Mouse (Mus musculus): ENCODE measurements at regions not wholly inside any gene's neighbourhood (a gene's known extent, or its start where the extent isn't known, plus 50 kb on each side); places are given as distances from the start of the nearest gene placed in this dataset.

DNA sequence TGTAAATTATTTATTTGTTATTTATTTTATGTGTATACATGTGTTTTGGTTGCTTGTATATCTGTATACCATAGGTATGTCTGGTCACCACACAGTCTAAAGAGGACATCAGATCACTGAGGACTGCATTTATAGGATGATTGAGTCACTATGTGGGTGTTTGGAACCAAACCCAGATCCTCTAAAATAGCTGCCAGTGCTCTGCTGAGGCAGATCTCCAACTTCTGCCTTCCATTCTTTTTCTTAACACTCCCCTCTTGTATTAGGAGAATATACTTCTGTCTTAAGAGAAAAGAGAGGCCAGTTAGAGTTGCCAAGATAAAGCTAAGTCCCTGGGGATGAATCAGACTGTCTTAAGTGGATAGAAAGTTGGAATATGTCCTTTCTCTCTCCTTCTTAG is 424.2 kb downstream of the Cntn6 start:
- DNase-seq (ENCODE audit: low read depth, low spot score) = peak; percentile 77

DNA sequence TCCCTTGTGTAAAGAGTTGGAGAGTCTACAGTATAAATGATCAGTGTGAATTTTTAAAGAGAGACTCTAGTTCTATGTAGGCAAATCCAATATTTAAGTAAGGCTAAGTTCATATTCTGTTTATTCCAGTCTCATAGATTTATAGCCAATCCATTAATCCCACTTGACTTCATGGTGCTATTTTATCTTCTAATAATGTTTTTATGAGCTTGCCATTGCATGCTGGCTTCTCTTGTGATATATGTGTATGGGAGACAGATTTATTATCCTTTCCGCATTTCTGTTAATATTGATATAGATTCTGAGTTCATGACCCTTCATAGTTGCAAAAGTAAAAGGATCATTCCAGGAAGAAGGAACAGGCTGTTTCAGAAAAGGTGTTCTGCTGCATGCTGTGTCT is 430.0 kb downstream of the Cntn6 start:
- DNase-seq (ENCODE audit: low read depth, low spot score) = no peak

DNA sequence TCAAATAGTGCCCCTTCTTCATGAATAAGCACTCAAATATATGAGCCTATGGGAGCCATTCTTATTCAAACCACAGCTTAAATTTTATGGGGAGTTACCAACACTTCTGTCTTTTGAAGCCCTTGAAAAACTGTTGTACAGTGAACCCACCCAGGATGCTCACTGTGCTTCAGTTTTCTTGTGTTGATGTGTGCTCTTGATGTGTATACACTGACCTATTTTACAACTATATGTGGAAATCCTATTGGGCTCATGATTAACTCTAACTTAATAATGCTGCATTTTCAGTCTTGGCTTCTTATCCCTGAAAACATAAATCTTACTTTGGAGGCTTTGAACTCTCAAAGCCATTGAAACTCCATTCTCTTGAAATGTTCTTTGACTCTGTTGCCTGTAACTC is 433.5 kb downstream of the Cntn6 start:
- no peak for DNase-seq (ENCODE audit: low read depth, low spot score)

DNA sequence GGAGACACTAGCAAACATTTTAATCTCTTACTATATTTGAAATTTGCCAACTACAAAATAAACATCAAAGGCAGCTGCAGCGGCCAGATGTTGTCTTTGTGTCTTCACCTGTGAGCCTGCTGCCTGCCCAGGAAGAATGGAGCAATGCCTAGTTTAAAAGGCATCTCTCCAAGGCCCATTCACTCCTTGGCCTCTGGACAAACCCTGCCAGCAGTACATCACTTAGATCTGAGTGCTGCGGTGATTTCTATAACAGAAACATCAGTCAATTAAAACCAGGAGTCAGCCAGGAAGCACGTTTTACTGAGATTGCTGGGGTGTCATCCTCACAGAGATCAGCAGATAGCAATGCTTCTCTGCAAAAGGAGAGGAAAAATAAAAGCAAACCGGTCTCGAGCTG is 437.7 kb downstream of the Cntn6 start:
- DNase-seq (ENCODE audit: low read depth, low spot score) = no peak

DNA sequence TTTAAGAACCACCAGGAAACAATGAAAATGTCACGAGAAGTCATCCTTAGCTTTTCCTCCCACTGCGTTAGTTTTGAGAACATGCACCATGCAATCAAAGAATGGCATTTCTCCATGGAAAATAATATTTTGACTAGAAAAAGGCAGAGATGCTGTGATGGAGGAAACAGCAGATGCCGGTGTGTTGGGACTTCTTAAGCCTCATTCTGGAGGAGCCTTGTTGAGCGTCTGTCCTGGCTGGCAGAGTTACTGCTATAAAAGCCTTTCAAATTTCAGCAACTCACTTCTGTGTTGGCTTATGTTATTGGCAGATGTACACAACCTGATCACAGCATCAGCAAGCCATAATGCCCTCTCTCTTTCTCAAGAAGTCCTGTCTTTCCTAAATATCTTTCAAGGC is 439.6 kb downstream of the Cntn6 start:
- DNase-seq (ENCODE audit: low read depth, low spot score) = no peak

DNA sequence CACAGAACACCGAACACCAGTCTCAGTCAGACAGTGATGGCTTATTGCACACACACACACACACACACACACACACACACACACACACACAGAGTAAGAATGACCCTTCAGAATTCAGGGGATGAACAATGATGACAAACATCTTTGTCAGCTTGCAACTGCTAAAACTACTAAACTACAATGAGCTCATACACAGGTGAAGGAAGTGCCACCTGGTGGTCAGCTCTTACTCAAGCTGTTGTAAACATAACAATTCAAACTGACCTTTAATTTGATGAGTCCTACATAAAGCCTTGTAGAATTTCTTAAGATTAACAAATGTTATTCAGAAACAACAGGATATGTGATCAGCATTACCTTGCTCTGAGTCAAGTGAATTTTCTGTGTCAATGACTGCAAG is 446.5 kb downstream of the Cntn6 start:
- DNase-seq (ENCODE audit: low read depth, low spot score) = peak; percentile 52

DNA sequence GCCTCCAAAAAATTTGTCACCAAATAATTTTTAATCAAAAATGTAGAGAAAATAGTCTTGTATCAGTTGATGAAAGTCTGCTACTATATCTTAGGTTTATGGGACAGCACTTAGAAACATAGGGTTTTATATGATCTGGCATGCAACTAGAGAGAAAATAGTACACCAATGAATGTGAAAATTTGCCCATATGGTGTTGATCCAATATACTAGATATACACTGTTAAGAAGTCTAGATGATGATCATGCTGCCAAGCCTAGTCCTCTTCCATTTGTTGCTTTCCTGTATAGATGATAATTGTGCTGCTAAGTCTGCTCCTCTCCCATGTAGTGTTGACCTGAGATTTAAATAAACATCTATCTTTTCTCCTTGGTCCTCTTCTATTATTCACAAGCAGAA is 481.9 kb downstream of the Cntn6 start:
- no peak for DNase-seq (ENCODE audit: low read depth, low spot score)

DNA sequence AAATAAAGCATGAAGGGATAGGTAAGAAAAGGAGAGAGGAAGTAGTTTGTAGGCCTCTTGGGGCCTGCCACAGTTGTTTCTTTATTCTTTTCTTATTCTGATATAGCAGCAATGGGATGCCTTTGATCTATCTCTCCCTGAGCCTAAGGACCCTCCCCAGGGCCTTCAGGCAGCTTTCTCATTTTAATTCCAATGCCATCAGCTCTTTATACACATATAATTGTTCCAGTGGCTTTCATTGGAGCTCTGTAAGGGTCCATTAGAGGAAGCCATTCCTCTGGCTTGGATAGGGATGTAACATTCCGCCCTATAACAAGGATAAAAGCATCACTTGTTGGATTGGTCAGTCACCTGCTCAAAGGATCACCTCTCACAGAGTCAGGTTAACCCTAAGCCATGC is 491.6 kb downstream of the Cntn6 start:
- DNase-seq (ENCODE audit: low read depth, low spot score) = no peak

DNA sequence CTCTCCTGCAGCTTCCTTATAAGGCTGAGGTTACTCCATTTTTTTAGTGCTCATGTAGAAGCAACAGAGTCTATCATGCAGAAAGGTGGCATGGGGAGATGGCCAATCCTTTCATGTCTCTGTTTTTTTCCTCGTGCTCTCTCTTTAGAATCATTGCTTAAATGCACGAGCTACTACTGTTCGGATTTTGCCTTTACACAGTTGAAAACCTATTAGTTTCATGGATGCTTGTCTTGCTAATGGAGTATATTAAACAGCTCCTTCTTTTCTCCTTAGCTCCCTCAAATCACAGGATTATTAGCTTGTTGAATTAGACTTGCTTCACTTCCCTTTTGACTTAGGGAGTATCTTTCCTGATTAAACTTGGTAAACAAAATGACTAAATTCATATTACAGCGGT is 497.3 kb downstream of the Cntn6 start:
- no peak for DNase-seq (ENCODE audit: low read depth, low spot score)

DNA sequence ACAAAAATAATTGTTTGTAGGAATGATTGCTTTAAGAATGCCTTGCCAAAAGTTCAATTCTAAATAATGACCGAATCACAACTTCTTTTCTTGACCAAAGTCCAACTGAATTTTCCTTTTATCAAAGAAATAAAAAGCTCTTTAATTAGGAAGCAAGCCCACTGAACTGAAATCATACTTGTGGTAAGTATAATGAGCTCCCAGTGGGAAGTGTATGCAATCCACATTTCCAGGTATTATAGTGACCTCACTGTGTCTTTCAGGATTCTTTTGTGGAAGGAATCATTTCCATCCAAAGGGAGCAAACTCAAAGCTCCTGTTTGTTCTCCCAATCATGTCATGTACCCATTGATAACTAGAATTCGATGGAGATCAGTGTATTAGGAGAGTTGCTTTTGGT is 497.8 kb downstream of the Cntn6 start:
- no peak for DNase-seq (ENCODE audit: low read depth, low spot score)

DNA sequence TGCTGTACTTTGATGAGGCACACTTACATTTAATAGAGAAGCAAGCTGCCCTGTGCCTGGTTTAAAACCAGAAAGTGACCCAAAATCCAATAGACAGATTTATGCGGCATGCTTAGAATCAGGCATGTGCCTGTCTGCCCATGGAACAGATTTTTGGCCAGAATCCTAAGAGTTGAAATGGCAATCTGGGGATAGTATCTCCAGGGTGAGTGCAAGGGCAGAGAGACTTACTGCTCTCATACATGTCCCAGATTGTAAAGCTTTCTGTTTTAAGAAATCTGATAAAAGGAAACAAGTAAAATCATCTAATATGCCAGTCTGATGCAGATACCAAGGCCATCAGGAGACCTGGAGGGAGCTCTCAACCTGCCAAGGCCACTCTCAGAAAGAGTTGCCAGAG is 507.0 kb downstream of the Cntn6 start:
- DNase-seq (ENCODE audit: low read depth, low spot score) = peak; percentile 45

DNA sequence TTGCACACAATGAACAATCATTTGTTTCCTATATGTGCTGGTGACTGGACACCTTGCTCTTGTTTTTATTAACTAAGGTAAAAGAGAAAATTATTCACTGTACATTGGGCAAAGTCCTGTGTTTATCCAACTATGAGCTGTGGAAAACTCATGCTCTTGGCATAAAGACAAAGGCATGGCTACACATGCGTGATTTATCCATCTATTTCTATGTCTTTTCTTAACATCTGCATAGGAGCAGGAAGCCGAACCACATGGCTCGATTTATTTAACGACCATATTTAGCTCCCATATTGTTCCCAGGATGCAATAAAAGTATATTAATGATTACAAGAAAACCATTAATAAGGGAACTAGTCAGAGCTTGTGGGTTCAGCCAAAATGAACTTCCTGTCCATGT is 528.1 kb downstream of the Cntn6 start:
- no peak for DNase-seq (ENCODE audit: low read depth, low spot score)

DNA sequence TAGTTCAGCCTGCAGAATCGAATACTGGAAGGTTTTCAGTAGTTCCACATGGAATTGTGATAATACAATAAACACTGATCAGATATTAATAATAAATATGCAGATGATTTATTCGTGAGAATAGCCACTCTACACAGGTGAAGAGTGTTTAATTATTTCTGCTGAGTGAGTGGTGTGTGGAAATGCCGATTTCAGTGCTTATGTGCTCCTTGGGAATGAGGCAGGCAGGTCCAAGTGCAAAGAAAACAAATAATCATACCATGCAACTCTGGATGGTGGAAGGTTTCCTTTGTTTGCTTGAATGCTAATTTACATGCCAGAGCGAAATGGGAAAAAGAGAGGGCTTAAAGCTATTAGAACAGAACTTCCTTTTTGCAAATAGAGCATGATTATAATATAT is 528.6 kb downstream of the Cntn6 start:
- DNase-seq (ENCODE audit: low read depth, low spot score) = no peak

DNA sequence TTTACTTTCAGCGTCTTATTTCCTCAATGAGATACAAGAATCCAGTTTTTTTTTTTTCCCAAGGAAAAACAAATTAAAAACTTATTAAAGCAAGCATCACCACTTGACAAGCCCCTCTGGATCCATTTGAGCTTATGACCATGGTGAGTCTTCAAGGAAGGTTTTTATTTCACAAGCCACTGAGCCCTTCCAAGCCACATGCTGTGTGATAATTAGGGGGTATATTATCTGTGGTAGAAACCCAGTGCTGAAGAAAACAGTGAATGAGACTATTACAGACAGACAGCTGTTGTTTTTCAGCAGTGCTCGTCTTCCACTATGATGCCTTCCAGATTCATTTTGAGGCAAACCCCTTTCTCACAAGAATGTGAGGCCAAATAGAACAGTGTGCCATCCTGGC is 573.6 kb downstream of the Cntn6 start:
- no peak for DNase-seq (ENCODE audit: low read depth, low spot score)

DNA sequence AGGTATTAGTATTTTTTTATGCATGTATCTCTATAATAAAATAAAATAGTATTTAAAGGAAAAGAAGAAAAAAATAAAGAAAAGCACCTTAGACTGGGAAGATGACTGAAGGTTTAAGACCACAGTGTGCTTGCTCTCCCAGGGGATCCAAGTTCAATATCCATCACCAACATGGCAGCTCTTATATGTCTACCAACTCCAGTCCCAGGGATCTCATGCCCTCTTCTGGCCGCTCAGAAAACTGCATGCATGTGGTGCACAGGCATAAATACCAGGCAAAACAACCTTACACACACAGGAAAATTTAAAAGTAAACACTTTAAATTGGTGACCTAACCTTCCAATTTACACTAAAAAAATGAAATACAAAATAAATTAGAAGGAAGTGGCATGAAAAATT is 586.6 kb upstream of the Cntn4 start:
- DNase-seq (ENCODE audit: low read depth, low spot score) = peak; percentile 44
